Mouse (Mus musculus) erythroblast, adult 5-6 weeks (primary cell): ENCODE results near the gene Gm45015. TPM values are rescaled to one million over a fixed set of nuclear protein-coding genes. Genes with fewer than 3 reads are reported as not detected.

ENCODE experiments used
- total RNA-seq, 2 experiments: library from RNA; stranded (forward) in 1 of 2; stranded (reverse) in 1 of 2; fragments of 150-400 nt in 1 of 2; fragments of 200-764, 138-1000 nt in 1 of 2; gene quantifications; 2 replicates each; pipeline versions ENCODE4 v1.2.3 to v1.2.4; 2015 to 2017; ENCODE audit warnings: low replicate concordance in 2 of 2

Gm45015 gene
- total RNA-seq, 2 experiments from 2014 or later = not detected

Other genes with a start within 250 kb of the Gm45015 start
- gene Xlr3a, start 239.7 kb downstream of the Gm45015 start, total RNA-seq (2015; ENCODE audit: low replicate concordance) = not detected in 2 replicates
- 3.2 TPM in 1 of 2 replicates, not detected in the other for gene Xlr3a, start 239.7 kb downstream of the Gm45015 start, total RNA-seq (2017; ENCODE audit: low replicate concordance)
- gene Gm14685, start 219.8 kb downstream of the Gm45015 start, total RNA-seq (2015; ENCODE audit: low replicate concordance) = not detected in 2 replicates
- gene Gm14685, start 219.8 kb downstream of the Gm45015 start, total RNA-seq (2017; ENCODE audit: low replicate concordance) = not detected in 2 replicates
- not detected in 2 replicates for gene Xlr5b, start 188.0 kb downstream of the Gm45015 start, total RNA-seq (2015; ENCODE audit: low replicate concordance)
- gene Xlr5b, start 188.0 kb downstream of the Gm45015 start, total RNA-seq (2017; ENCODE audit: low replicate concordance) = not detected in 2 replicates
- gene DXBay18, start 187.4 kb downstream of the Gm45015 start, total RNA-seq (2015; ENCODE audit: low replicate concordance) = not detected in 2 replicates
- gene DXBay18, start 187.4 kb downstream of the Gm45015 start, total RNA-seq (2017; ENCODE audit: low replicate concordance) = not detected in 2 replicates
- not detected in 2 replicates for gene Spin2d, start 159.9 kb downstream of the Gm45015 start, total RNA-seq (2015; ENCODE audit: low replicate concordance)
- gene Spin2d, start 159.9 kb downstream of the Gm45015 start, total RNA-seq (2017; ENCODE audit: low replicate concordance) = not detected in 2 replicates
- gene Xlr3b, start 144.6 kb downstream of the Gm45015 start, total RNA-seq (2015; ENCODE audit: low replicate concordance) = 0.63 TPM in 1 of 2 replicates, not detected in the other
- gene Xlr3b, start 144.6 kb downstream of the Gm45015 start, total RNA-seq (2017; ENCODE audit: low replicate concordance) = not detected in 2 replicates
- 2.1 and 6.9 TPM in 2 replicates for gene Xlr4b, start 122.5 kb downstream of the Gm45015 start, total RNA-seq (2015; ENCODE audit: low replicate concordance)
- gene Xlr4b, start 122.5 kb downstream of the Gm45015 start, total RNA-seq (2017; ENCODE audit: low replicate concordance) = 0.77 and 2.2 TPM in 2 replicates
- gene F8a, start 108.5 kb downstream of the Gm45015 start, total RNA-seq (2015; ENCODE audit: low replicate concordance) = 2.5 TPM in 1 of 2 replicates, not detected in the other
- 0.42 and 0.51 TPM in 2 replicates for gene F8a, start 108.5 kb downstream of the Gm45015 start, total RNA-seq (2017; ENCODE audit: low replicate concordance)
- gene Xlr4c, start 93.7 kb downstream of the Gm45015 start, total RNA-seq (2015; ENCODE audit: low replicate concordance) = not detected in 2 replicates
- 0.94 and 2.9 TPM in 2 replicates for gene Xlr4c, start 93.7 kb downstream of the Gm45015 start, total RNA-seq (2017; ENCODE audit: low replicate concordance)
- gene Xlr3c, start 71.5 kb downstream of the Gm45015 start, total RNA-seq (2015; ENCODE audit: low replicate concordance) = not detected in 2 replicates
- not detected in 2 replicates for gene Xlr3c, start 71.5 kb downstream of the Gm45015 start, total RNA-seq (2017; ENCODE audit: low replicate concordance)
- gene Xlr5a, start 43.9 kb downstream of the Gm45015 start, total RNA-seq (2015; ENCODE audit: low replicate concordance) = not detected in 2 replicates
- not detected in 2 replicates for gene Xlr5a, start 43.9 kb downstream of the Gm45015 start, total RNA-seq (2017; ENCODE audit: low replicate concordance)
- gene Xlr5c, start 43.9 kb downstream of the Gm45015 start, total RNA-seq (2015; ENCODE audit: low replicate concordance) = not detected in 2 replicates
- not detected in 2 replicates for gene Xlr5c, start 43.9 kb downstream of the Gm45015 start, total RNA-seq (2017; ENCODE audit: low replicate concordance)
- 1.3 and 6.1 TPM in 2 replicates for gene Zfp275, start 5.8 kb upstream of the Gm45015 start, total RNA-seq (2015; ENCODE audit: low replicate concordance)
- 0.84 and 1.3 TPM in 2 replicates for gene Zfp275, start 5.8 kb upstream of the Gm45015 start, total RNA-seq (2017; ENCODE audit: low replicate concordance)
- gene Gm18336, start 61.9 kb upstream of the Gm45015 start, total RNA-seq (2015; ENCODE audit: low replicate concordance) = not detected in 2 replicates
- not detected in 2 replicates for gene Gm18336, start 61.9 kb upstream of the Gm45015 start, total RNA-seq (2017; ENCODE audit: low replicate concordance)
- gene Zfp92, start 74.3 kb upstream of the Gm45015 start, total RNA-seq (2015; ENCODE audit: low replicate concordance) = not detected in 2 replicates
- gene Zfp92, start 74.3 kb upstream of the Gm45015 start, total RNA-seq (2017; ENCODE audit: low replicate concordance) = not detected in 2 replicates
- not detected in 2 replicates for gene Trex2, start 98.5 kb upstream of the Gm45015 start, total RNA-seq (2015; ENCODE audit: low replicate concordance)
- not detected in 2 replicates for gene Trex2, start 98.5 kb upstream of the Gm45015 start, total RNA-seq (2017; ENCODE audit: low replicate concordance)
- 1.2 and 13.0 TPM in 2 replicates for gene Haus7, start 122.2 kb upstream of the Gm45015 start, total RNA-seq (2015; ENCODE audit: low replicate concordance)
- 5.4 and 13.7 TPM in 2 replicates for gene Haus7, start 122.2 kb upstream of the Gm45015 start, total RNA-seq (2017; ENCODE audit: low replicate concordance)
- gene Bgn, start 146.8 kb upstream of the Gm45015 start, total RNA-seq (2015; ENCODE audit: low replicate concordance) = 0.63 and 3.5 TPM in 2 replicates
- 2.5 TPM in 1 of 2 replicates, not detected in the other for gene Bgn, start 146.8 kb upstream of the Gm45015 start, total RNA-seq (2017; ENCODE audit: low replicate concordance)
- gene Atp2b3, start 166.2 kb upstream of the Gm45015 start, total RNA-seq (2015; ENCODE audit: low replicate concordance) = not detected in 2 replicates
- not detected in 2 replicates for gene Atp2b3, start 166.2 kb upstream of the Gm45015 start, total RNA-seq (2017; ENCODE audit: low replicate concordance)